Mouse (Mus musculus) fat pad, adult 2 months (tissue): Measurements from ENCODE around the gene Zfp580.

Source experiments
- DNase-seq: peaks from one replicate; pipeline ENCODE4 v3.0.0-alpha.2; 2011; ENCODE audit warnings: low read depth, low spot score; ENCODE audit errors: extremely low read depth

Zfp580 gene

GRCm38 (mm10) chr7:5101066-5101663 lies 49.8 kb downstream of the Zfp580 start:
- DNase-seq, result no peak

GRCm38 (mm10) chr7:5102564-5102963 lies 51.2 kb downstream of the Zfp580 start:
- no peak for DNase-seq
